Mouse (Mus musculus) hindbrain, embryonic 16.5 days (tissue): Measurements from ENCODE around the gene Lig3. TPM values are rescaled to one million over a fixed set of nuclear protein-coding genes. Genes with fewer than 3 reads are reported as not detected.
A peak's percentile ranks its signal among the peaks of the same experiment; 100 is the strongest.

ENCODE experiments used
- ATAC-seq: fragments of 200-750 bp; cut with Nextera tagmentation; 2 replicates; pipeline ENCODE4 v1.8.0; 2017; ENCODE audit warnings: moderate TSS enrichment, moderate library complexity
- H3K27ac ChIP-seq: fragments of 300-500 bp; sonication (generic); 2 replicates; pipeline ENCODE4 v1.5.1; 2014; ENCODE audit warnings: low read depth, mild to moderate bottlenecking, control low read depth, low read length, moderate library complexity
- H3K27me3 ChIP-seq: fragments of 300-500 bp; sonication (generic); replicated peaks from 2 replicates; pipeline ENCODE4 v1.6.1; 2014; ENCODE audit warnings: low read length; ENCODE audit not compliant: control insufficient read depth, insufficient read depth
- H3K36me3 ChIP-seq: fragments of 300-500 bp; sonication (generic); 2 replicates; pipeline ENCODE4 v1.6.1; 2014; ENCODE audit warnings: mild to moderate bottlenecking, low read length, moderate library complexity, mixed read lengths; ENCODE audit not compliant: control insufficient read depth, insufficient read depth
- H3K4me1 ChIP-seq: fragments of 300-500 bp; sonication (generic); 2 replicates; pipeline ENCODE4 v1.6.1; 2014; ENCODE audit warnings: low read depth, low read length; ENCODE audit not compliant: control insufficient read depth, insufficient read depth
- H3K4me2 ChIP-seq: fragments of 300-500 bp; sonication (generic); 2 replicates; pipeline ENCODE4 v1.6.1; 2014; ENCODE audit warnings: mild to moderate bottlenecking, low read length, control low read depth, moderate library complexity
- H3K4me3 ChIP-seq: fragments of 300-500 bp; sonication (generic); 2 replicates; pipeline ENCODE4 v1.5.1; 2014; ENCODE audit warnings: mild to moderate bottlenecking, low read length, control low read depth, moderate library complexity
- H3K9ac ChIP-seq: fragments of 300-500 bp; sonication (generic); 2 replicates; pipeline ENCODE4 v1.6.1; 2014; ENCODE audit warnings: low read depth, mild to moderate bottlenecking, control low read depth, low read length, moderate library complexity
- H3K9me3 ChIP-seq: fragments of 300-500 bp; sonication (generic); 2 replicates; pipeline ENCODE4 v1.6.1; 2014; ENCODE audit warnings: mild to moderate bottlenecking, low read length, moderate library complexity; ENCODE audit not compliant: control insufficient read depth
- WGBS: fragments of 180-500 bp; shearing (Covaris S2); extraction: QIAGEN DNeasy Blood & Tissue Kit; methylation state at CpG from one replicate; pipeline ENCODE4 v1.1.7; 2014; 5-methylcytosine and 5-hydroxymethylcytosine counted together
- polyA plus RNA-seq: library from polyadenylated mRNA; unstranded; fragments of >200 nt; fragmentation: Nextera tagmentation; extraction: Ambion mirVana; gene quantifications from 2 replicates; pipeline ENCODE4 v1.2.1, GENCODE M21; 2015

The Lig3 gene
- polyA plus RNA-seq, 1 experiment from 2014 or later, result 20.9 TPM

GRCm38 (mm10) chr11:82838511-82838910, 57.6 kb downstream of the Lig3 start:
- no peak for ATAC-seq
- no peak overlapping the region for H3K9ac ChIP-seq
- no peaks in the 10 kb centered on the region for H3K27me3 ChIP-seq
- H3K36me3 ChIP-seq, result no peaks in the 10 kb centered on the region
- WGBS, result 34% methylated on average over 5 of the region's 5 CpGs
- H3K4me3 ChIP-seq, result no peak overlapping the region
- H3K4me2 ChIP-seq, result no peak overlapping the region
- no peaks in the 10 kb centered on the region for H3K9me3 ChIP-seq
- H3K27ac ChIP-seq, result no peak overlapping the region
- peaks cover 10% of the 10 kb centered on the region for H3K4me1 ChIP-seq

GRCm38 (mm10) chr11:82844771-82845414, 64.0 kb downstream of the Lig3 start:
- H3K9ac ChIP-seq, result no peak overlapping the region; the same call in 1 of the 2 replicates
- H3K4me1 ChIP-seq, result peaks cover 13% of the 10 kb centered on the region
- no peaks in the 10 kb centered on the region for H3K36me3 ChIP-seq
- H3K9me3 ChIP-seq, result no peaks in the 10 kb centered on the region
- no peak overlapping the region for H3K4me3 ChIP-seq
- no peak overlapping the region; the same call in 1 of the 2 replicates for H3K4me2 ChIP-seq
- 76% methylated on average over 11 of the region's 11 CpGs for WGBS
- H3K27ac ChIP-seq, result no peak overlapping the region
- H3K27me3 ChIP-seq, result no peaks in the 10 kb centered on the region
- no peak for ATAC-seq

- H3K36me3 ChIP-seq, result no peaks in the 10 kb centered on the region
- ATAC-seq, result peak; percentile 72; the same call in 1 of the 2 replicates
- H3K4me3 ChIP-seq, result peak overlapping the region; percentile 21; the same call in 1 of the 2 replicates
- WGBS, result 30% methylated on average over 16 of the region's 16 CpGs
- peak overlapping the region; percentile 48 for H3K4me2 ChIP-seq
- H3K4me1 ChIP-seq, result peaks cover 13% of the 10 kb centered on the region
- H3K27ac ChIP-seq, result 0 out of 2 replicates have a peak overlapping the region, but pooled peaks have one; percentile 17
- no peaks in the 10 kb centered on the region for H3K27me3 ChIP-seq
- no peaks in the 10 kb centered on the region for H3K9me3 ChIP-seq
- peak overlapping the region; percentile 60 for H3K9ac ChIP-seq
Observed at GRCm38 (mm10) chr11:82845415-82846078, 64.6 kb downstream of the Lig3 start.

- Histone ChIP-seq H3K4me3 (0 out of 2 replicates have a peak overlapping the region, but pooled peaks have one; percentile 21), H3K9me3 (no peaks in the 10 kb centered on the region), H3K27me3 (no peaks in the 10 kb centered on the region), H3K4me2 (peak overlapping the region; percentile 48), H3K4me1 (peaks cover 13% of the 10 kb centered on the region), H3K9ac (peak overlapping the region; percentile 60), H3K36me3 (no peaks in the 10 kb centered on the region), H3K27ac (0 out of 2 replicates have a peak overlapping the region, but pooled peaks have one; percentile 17)
- ATAC-seq, result no peak
- WGBS, result 51% methylated on average over 4 of the region's 4 CpGs
Observed at GRCm38 (mm10) chr11:82846079-82846436, 65.2 kb downstream of the Lig3 start.

- H3K27me3 ChIP-seq, result no peaks in the 10 kb centered on the region
- peaks cover 13% of the 10 kb centered on the region for H3K4me1 ChIP-seq
- no peaks in the 10 kb centered on the region for H3K9me3 ChIP-seq
- 70% methylated on average over 3 of the region's 3 CpGs for WGBS
- ATAC-seq, result no peak
- H3K9ac ChIP-seq, result no peak overlapping the region
- no peak overlapping the region for H3K4me3 ChIP-seq
- no peak overlapping the region for H3K27ac ChIP-seq
- H3K36me3 ChIP-seq, result no peaks in the 10 kb centered on the region
- H3K4me2 ChIP-seq, result no peak overlapping the region
Observed at GRCm38 (mm10) chr11:82846938-82847337, 66.0 kb downstream of the Lig3 start.

- Histone ChIP-seq H3K27ac (no peak overlapping the region), H3K9me3 (no peaks in the 10 kb centered on the region), H3K4me3 (no peak overlapping the region), H3K4me2 (no peak overlapping the region), H3K9ac (no peak overlapping the region), H3K4me1 (peaks cover 13% of the 10 kb centered on the region), H3K27me3 (no peaks in the 10 kb centered on the region), H3K36me3 (no peaks in the 10 kb centered on the region)
- ATAC-seq, result no peak
- WGBS, result 23% methylated on average over 6 of the region's 6 CpGs
Observed at GRCm38 (mm10) chr11:82847571-82848000, 66.7 kb downstream of the Lig3 start.

- Histone ChIP-seq H3K4me1 (peaks cover 13% of the 10 kb centered on the region), H3K9me3 (no peaks in the 10 kb centered on the region), H3K4me2 (no peak overlapping the region), H3K9ac (no peak overlapping the region), H3K27ac (no peak overlapping the region), H3K27me3 (no peaks in the 10 kb centered on the region), H3K4me3 (no peak overlapping the region), H3K36me3 (no peaks in the 10 kb centered on the region)
- no peak for ATAC-seq
- WGBS, result 65% methylated on average over 5 of the region's 5 CpGs
Observed at GRCm38 (mm10) chr11:82850259-82850658, 69.4 kb downstream of the Lig3 start.

GRCm38 (mm10) chr11:82852115-82852514, 71.2 kb downstream of the Lig3 start:
- ATAC-seq, result no peak
- Histone ChIP-seq H3K36me3 (no peaks in the 10 kb centered on the region), H3K4me2 (no peak overlapping the region), H3K27ac (no peak overlapping the region), H3K27me3 (no peaks in the 10 kb centered on the region), H3K4me1 (peaks cover 8% of the 10 kb centered on the region), H3K9me3 (no peaks in the 10 kb centered on the region), H3K9ac (no peak overlapping the region), H3K4me3 (no peak overlapping the region)
- 87% methylated on average over 11 of the region's 11 CpGs for WGBS

GRCm38 (mm10) chr11:82852540-82852939, 71.6 kb downstream of the Lig3 start:
- Histone ChIP-seq H3K4me1 (peaks cover 4% of the 10 kb centered on the region), H3K36me3 (no peaks in the 10 kb centered on the region), H3K4me2 (no peak overlapping the region), H3K27me3 (no peaks in the 10 kb centered on the region), H3K9me3 (no peaks in the 10 kb centered on the region), H3K9ac (no peak overlapping the region), H3K4me3 (no peak overlapping the region), H3K27ac (no peak overlapping the region)
- WGBS, result 85% methylated on average over 10 of the region's 10 CpGs
- ATAC-seq, result no peak
